Mouse (Mus musculus) granulocyte monocyte progenitor cell, adult 5-6 weeks (primary cell): ENCODE measurements around the gene Vps13c. TPM values are rescaled to one million over a fixed set of nuclear protein-coding genes. Genes with fewer than 3 reads are reported as not detected.

Experiments used
- ATAC-seq: replicated peaks from 2 replicates; pipeline ENCODE4 v1.8.0; 2016; ENCODE audit warnings: mild to moderate bottlenecking, moderate TSS enrichment, inconsistent platforms; ENCODE audit not compliant: poor library complexity, severe bottlenecking
- total RNA-seq, 2 experiments: library from RNA; stranded (forward) in 1 of 2; stranded (reverse) in 1 of 2; fragments of 200-712, 200-1000 nt in 1 of 2; fragments of >200 nt in 1 of 2; fragmentation: Nextera tagmentation in 1 of 2; gene quantifications; 2 replicates each; pipeline ENCODE4 v1.2.3; 2014 to 2017

Gene Vps13c
- total RNA-seq, 2 experiments from 2014 or later = 56.3 to 75.6 TPM

- ATAC-seq = peak; percentile 35
Measured at GRCm38 (mm10) chr9:67875337-67875736, 35.1 kb downstream of the Vps13c start.

- no peak for ATAC-seq
Measured at GRCm38 (mm10) chr9:67877081-67877718, 37.0 kb downstream of the Vps13c start.

- no peak for ATAC-seq
Measured at GRCm38 (mm10) chr9:67878197-67878769, 38.1 kb downstream of the Vps13c start.

GRCm38 (mm10) chr9:67883349-67883984, 43.3 kb downstream of the Vps13c start:
- ATAC-seq = no peak

GRCm38 (mm10) chr9:67884095-67884494, 43.9 kb downstream of the Vps13c start:
- no peak for ATAC-seq

GRCm38 (mm10) chr9:67886981-67887720, 47.0 kb downstream of the Vps13c start:
- ATAC-seq = no peak

- ATAC-seq = no peak
Measured at GRCm38 (mm10) chr9:67893474-67893873, 53.3 kb downstream of the Vps13c start.

- no peak for ATAC-seq
Measured at GRCm38 (mm10) chr9:67896646-67897295, 56.6 kb downstream of the Vps13c start.

GRCm38 (mm10) chr9:67900398-67900797, 60.2 kb downstream of the Vps13c start:
- ATAC-seq = no peak

GRCm38 (mm10) chr9:67904355-67904754, 64.2 kb downstream of the Vps13c start:
- no peak for ATAC-seq

- ATAC-seq = no peak
Measured at GRCm38 (mm10) chr9:67905541-67905940, 65.3 kb downstream of the Vps13c start.

GRCm38 (mm10) chr9:67914681-67915080, 74.5 kb downstream of the Vps13c start:
- ATAC-seq = no peak

GRCm38 (mm10) chr9:67922350-67922749, 82.2 kb downstream of the Vps13c start:
- no peak for ATAC-seq

- no peak for ATAC-seq
Measured at GRCm38 (mm10) chr9:67930629-67931028, 90.4 kb downstream of the Vps13c start.

- ATAC-seq = no peak
Measured at GRCm38 (mm10) chr9:67937286-67937685, 97.1 kb downstream of the Vps13c start.

GRCm38 (mm10) chr9:67955466-67956010, 115.3 kb downstream of the Vps13c start:
- no peak for ATAC-seq

GRCm38 (mm10) chr9:67961953-67962352, 121.8 kb downstream of the Vps13c start:
- ATAC-seq = no peak

GRCm38 (mm10) chr9:67965889-67966288, 125.7 kb downstream of the Vps13c start:
- no peak for ATAC-seq

- ATAC-seq = no peak
Measured at GRCm38 (mm10) chr9:67967011-67967410, 126.8 kb downstream of the Vps13c start.

- ATAC-seq = no peak
Measured at GRCm38 (mm10) chr9:67973451-67973850, 133.3 kb downstream of the Vps13c start.
